Mouse (Mus musculus): ENCODE measurements around the gene Slk. TPM values are rescaled to one million over a fixed set of nuclear protein-coding genes. Genes with fewer than 3 reads are reported as not detected.
A peak's percentile ranks its signal among the peaks of the same experiment; 100 is the strongest.

The Slk gene
- polyA plus RNA-seq, 1 experiment = 23.7 TPM

GRCm38 (mm10) chr19:47573718-47574117, 5.8 kb upstream of the Slk start:
- TF ChIP-seq POLR2A (IDR thresholded peaks at IDR 0.05; ENCODE audit: borderline replicate concordance, extremely low read depth, insufficient read depth, insufficient read length, poor library complexity, severe bottlenecking) = no peak
- no peak for TF ChIP-seq CTCF (IDR thresholded peaks at IDR 0.05; ENCODE audit: borderline replicate concordance, extremely low read depth, insufficient read depth, insufficient read length)
- DNase-seq (ENCODE audit: low read depth) = no peak

DNA sequence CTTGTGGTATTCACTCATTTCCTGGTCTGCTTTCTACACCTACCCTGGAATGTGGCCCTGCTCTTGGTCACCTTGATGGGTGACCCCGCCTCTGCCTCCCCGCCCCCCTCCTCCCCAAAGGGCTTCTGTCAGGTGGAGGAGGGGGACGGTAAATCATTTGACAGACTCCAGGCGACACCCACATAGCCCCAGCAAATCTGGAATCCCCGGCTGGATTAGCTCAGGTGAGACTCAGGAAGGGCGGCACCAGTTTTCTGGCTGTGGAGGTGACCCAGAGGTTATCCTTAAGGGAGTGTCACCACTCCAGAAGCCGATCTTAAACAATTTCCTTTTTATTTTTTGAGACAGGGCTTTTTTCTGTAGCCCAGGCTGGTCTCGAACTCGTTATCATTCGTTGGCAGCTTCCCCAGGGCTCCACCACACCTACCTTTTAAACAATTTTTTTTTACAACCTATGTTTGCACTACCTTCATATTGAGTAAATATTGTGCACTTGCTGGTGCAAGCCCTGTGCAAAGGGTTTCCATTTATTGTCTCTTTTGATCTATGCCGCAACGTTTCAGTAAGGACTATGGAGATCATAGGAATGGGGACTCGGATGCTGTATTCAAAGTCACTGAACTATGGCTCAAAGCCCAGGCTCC, 775 bp upstream of the Slk start:
- DNase-seq (ENCODE audit: low read depth) = no peak
- no peak for TF ChIP-seq POLR2A (IDR thresholded peaks at IDR 0.05; ENCODE audit: borderline replicate concordance, extremely low read depth, insufficient read depth, insufficient read length, poor library complexity, severe bottlenecking)
- no peak for TF ChIP-seq CTCF (IDR thresholded peaks at IDR 0.05; ENCODE audit: borderline replicate concordance, extremely low read depth, insufficient read depth, insufficient read length)

DNA sequence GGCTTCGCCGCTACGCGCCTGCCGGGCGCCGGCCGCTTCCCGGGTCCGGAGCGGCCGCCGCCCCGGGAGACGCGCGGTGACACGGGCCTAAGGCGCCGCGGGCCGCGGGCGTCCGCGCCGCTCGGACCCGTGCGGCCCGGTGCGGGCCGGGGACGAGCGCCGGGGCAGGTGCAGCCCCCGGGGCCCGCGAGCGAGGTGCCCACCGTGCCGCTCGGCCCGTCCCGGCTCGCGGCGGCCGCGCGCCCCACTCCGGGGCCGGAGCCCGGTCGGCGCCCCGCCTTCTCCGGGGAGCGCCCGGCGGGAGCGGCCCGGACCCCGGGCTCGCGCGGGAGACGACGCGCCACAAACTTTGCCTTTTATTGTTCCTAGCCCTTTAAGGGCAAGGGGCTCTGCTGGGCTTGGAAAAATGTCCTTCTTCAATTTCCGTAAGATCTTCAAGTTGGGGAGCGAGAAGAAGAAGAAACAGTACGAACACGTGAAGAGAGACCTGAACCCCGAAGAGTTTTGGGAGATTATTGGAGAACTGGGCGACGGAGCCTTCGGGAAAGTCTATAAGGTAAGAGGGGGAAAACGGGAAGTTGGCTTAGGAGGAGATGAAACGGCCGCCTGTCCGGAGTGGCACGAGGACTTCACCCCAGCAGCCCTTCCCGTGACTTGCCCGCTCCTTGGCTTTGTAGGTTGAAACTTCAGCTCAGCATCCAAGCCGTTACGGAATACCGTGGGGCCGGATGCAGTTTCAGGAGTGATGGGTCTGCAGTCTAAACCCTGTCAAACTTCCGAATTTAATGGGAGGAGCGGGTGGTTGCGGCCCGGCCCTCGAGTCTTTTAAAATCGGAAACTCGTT, 532 bp downstream of the Slk start:
- peak; percentile 39 for DNase-seq (ENCODE audit: low read depth)
- TF ChIP-seq CTCF (IDR thresholded peaks at IDR 0.05; ENCODE audit: borderline replicate concordance, extremely low read depth, insufficient read depth, insufficient read length) (no peak), POLR2A (IDR thresholded peaks at IDR 0.05; ENCODE audit: borderline replicate concordance, extremely low read depth, insufficient read depth, insufficient read length, poor library complexity, severe bottlenecking) (no peak)

- DNase-seq (ENCODE audit: low read depth) = no peak
- TF ChIP-seq POLR2A (IDR thresholded peaks at IDR 0.05; ENCODE audit: borderline replicate concordance, extremely low read depth, insufficient read depth, insufficient read length, poor library complexity, severe bottlenecking) (no peak), CTCF (IDR thresholded peaks at IDR 0.05; ENCODE audit: borderline replicate concordance, extremely low read depth, insufficient read depth, insufficient read length) (no peak)
Observed at GRCm38 (mm10) chr19:47585772-47586171, 6.3 kb downstream of the Slk start.

DNA sequence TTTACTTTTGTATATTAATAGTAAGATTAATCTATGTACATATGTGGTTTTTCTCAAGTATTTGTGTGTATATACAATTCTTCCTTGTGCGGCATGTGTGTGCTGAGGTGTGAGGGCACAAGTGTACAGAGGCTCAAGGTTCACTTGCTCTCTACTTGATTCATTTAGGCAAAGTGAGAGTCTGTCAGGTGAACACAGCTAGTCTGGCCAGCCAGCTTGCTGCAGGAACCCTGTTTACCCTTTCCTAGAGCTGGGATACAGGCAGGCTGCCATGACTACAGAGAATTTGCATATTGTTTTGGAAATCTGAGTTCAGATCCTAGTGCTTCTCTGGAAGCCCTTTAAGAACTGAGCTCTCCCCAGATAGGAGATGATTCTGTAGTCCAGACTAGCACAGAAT, 7.5 kb downstream of the Slk start:
- no peak for DNase-seq (ENCODE audit: low read depth)
- TF ChIP-seq POLR2A (IDR thresholded peaks at IDR 0.05; ENCODE audit: borderline replicate concordance, extremely low read depth, insufficient read depth, insufficient read length, poor library complexity, severe bottlenecking) (no peak), CTCF (IDR thresholded peaks at IDR 0.05; ENCODE audit: borderline replicate concordance, extremely low read depth, insufficient read depth, insufficient read length) (no peak)

DNA sequence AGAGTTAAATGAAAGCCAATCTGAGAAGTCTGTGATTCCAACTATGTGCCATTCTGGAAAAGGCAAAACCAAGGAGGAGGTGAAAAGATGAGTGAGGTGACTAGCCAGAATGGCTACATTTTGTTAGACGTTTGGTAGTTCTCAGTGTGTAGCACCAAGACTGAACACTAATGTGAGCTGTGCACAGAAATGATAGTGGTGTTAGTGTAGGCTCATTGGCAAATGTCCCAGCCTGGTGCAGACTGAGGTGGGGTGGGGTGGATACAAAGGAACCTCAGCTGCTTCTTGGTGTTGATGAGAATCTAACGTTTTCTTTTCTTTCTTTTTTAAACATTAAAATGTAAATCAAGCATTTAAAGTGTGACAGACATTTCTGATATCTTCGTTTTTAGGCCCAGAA, 29.0 kb downstream of the Slk start:
- TF ChIP-seq CTCF (IDR thresholded peaks at IDR 0.05; ENCODE audit: borderline replicate concordance, extremely low read depth, insufficient read depth, insufficient read length) (no peak), POLR2A (IDR thresholded peaks at IDR 0.05; ENCODE audit: borderline replicate concordance, extremely low read depth, insufficient read depth, insufficient read length, poor library complexity, severe bottlenecking) (no peak)
- peak; percentile 19 for DNase-seq (ENCODE audit: low read depth)

- peak; percentile 17 for DNase-seq (ENCODE audit: low read depth)
- TF ChIP-seq CTCF (IDR thresholded peaks at IDR 0.05; ENCODE audit: borderline replicate concordance, extremely low read depth, insufficient read depth, insufficient read length) (peak; percentile 33; the same call in 1 of the 2 replicates), POLR2A (IDR thresholded peaks at IDR 0.05; ENCODE audit: borderline replicate concordance, extremely low read depth, insufficient read depth, insufficient read length, poor library complexity, severe bottlenecking) (no peak)
Observed at GRCm38 (mm10) chr19:47613442-47613841, 34.0 kb downstream of the Slk start.

DNA sequence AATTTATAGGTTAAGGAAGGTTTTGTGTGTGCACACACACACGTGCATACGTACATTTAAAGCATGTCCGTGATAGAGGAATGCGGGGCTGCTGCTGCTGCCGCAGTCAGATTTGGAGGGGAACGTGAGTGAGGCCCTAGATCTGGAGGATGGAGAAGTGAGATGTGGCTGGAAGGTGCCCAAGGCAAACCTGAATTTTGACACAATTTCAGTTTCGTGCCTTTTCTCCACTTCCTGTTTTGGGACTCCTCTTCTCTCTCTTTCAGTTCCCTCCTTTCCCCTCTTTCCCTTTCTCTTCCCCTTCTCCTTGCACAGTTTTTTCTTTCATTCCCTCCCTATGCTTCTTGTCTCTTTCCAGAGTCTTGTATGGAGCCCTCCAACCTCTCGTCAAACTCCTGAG, 42.0 kb downstream of the Slk start:
- TF ChIP-seq CTCF (IDR thresholded peaks at IDR 0.05; ENCODE audit: borderline replicate concordance, extremely low read depth, insufficient read depth, insufficient read length) (no peak), POLR2A (IDR thresholded peaks at IDR 0.05; ENCODE audit: borderline replicate concordance, extremely low read depth, insufficient read depth, insufficient read length, poor library complexity, severe bottlenecking) (no peak)
- no peak for DNase-seq (ENCODE audit: low read depth)

- TF ChIP-seq POLR2A (IDR thresholded peaks at IDR 0.05; ENCODE audit: borderline replicate concordance, extremely low read depth, insufficient read depth, insufficient read length, poor library complexity, severe bottlenecking) (no peak), CTCF (IDR thresholded peaks at IDR 0.05; ENCODE audit: borderline replicate concordance, extremely low read depth, insufficient read depth, insufficient read length) (no peak)
- DNase-seq (ENCODE audit: low read depth) = peak; percentile 81
Observed at GRCm38 (mm10) chr19:47624940-47625711, 45.6 kb downstream of the Slk start.

DNA sequence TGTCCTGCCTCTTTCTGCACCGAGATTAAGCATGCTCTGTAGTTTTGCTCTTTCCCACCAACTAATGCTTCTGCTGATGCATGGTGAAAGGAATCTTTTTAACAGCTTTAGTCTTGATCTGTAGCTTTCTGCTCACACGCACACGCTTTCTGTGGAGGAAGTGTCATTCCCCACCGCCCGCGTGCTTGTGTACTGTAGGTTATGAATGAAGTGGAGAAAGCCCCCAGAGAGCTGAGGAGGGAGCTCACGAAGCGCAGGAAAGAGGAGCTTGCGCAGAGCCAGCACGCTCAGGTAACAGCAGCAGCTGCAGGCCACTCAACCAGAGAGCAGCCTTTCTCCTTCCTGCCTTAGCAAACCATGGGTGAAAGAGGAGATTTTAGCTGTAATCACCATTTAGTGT, 48.0 kb downstream of the Slk start:
- no peak for TF ChIP-seq POLR2A (IDR thresholded peaks at IDR 0.05; ENCODE audit: borderline replicate concordance, extremely low read depth, insufficient read depth, insufficient read length, poor library complexity, severe bottlenecking)
- no peak for TF ChIP-seq CTCF (IDR thresholded peaks at IDR 0.05; ENCODE audit: borderline replicate concordance, extremely low read depth, insufficient read depth, insufficient read length)
- peak; percentile 38 for DNase-seq (ENCODE audit: low read depth)

DNA sequence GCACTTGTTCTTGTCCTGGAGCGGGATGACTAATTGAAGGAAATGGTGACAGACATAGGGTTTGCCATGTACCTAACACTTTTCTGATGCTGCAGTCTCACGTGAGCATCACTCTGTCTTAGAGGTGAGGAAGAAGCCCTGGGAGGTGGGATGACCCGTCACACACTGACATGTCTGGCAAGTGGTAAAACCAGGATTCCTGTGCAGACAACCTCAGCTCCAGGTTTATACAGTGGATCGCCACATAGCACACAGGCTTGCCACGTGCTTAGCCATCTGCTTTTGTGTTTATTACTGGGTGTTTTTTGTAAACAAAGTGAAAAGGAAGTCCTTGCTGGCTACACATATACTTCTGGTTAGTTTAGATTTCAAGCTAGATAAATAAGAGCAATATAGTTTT, 49.6 kb downstream of the Slk start:
- TF ChIP-seq CTCF (IDR thresholded peaks at IDR 0.05; ENCODE audit: borderline replicate concordance, extremely low read depth, insufficient read depth, insufficient read length) = no peak
- TF ChIP-seq POLR2A (IDR thresholded peaks at IDR 0.05; ENCODE audit: borderline replicate concordance, extremely low read depth, insufficient read depth, insufficient read length, poor library complexity, severe bottlenecking) = no peak
- DNase-seq (ENCODE audit: low read depth) = no peak

Data from brain, embryonic 14.5 days (tissue).